Mouse (Mus musculus): ENCODE results near the gene Dok7.

DNA sequence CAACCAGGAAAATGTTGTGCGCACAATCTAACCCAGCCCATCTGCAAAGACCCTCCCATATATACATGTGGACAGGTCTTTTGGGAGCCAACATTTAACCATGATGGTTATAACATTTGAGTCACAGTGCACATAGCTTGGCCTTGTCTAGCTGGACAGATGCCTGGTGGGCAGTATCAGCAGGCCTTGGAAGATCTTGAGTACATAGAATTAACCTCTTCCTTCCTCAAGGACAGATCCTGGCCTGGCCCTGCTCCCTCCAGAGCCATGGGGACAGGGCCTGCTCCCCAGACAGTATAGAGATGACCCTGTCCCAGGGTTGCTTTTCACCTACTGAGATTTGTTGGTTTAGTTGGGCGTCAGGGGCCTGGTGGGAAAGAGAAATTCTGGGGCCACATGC, 13.3 kb downstream of the Dok7 start:
- TF ChIP-seq CTCF (IDR thresholded peaks at IDR 0.05; ENCODE audit: control insufficient read depth, insufficient read depth, insufficient read length) (no peak), MAX (IDR thresholded peaks at IDR 0.05) (no peak), MYOD1 (IDR thresholded peaks at IDR 0.05; ENCODE audit: control insufficient read depth, insufficient read length, low read depth) (no peak), MYOG (IDR thresholded peaks at IDR 0.05; ENCODE audit: control insufficient read depth, extremely low read depth, insufficient read length) (no peak), USF1 (IDR thresholded peaks at IDR 0.05; ENCODE audit: low read depth) (no peak)
